Mouse (Mus musculus): ENCODE measurements around the gene Usp36. TPM values are rescaled to one million over a fixed set of nuclear protein-coding genes. Genes with fewer than 3 reads are reported as not detected.

Usp36 gene
- polyA plus RNA-seq, 1 experiment from 2014 or later, result 18.1 TPM

GRCm38 (mm10) chr11:118289037-118289511, 970 bp downstream of the Usp36 start:
- H3K4me3 ChIP-seq (ENCODE audit: low read length), result peak overlapping the region; percentile 72
- peak overlapping the region; percentile 81 for H3K9ac ChIP-seq (ENCODE audit: low read depth, low read length)
- no peaks in the 10 kb centered on the region for H3K9me3 ChIP-seq (ENCODE audit: control insufficient read depth, low read length)
- ATAC-seq (ENCODE audit: low FRiP score, low TSS enrichment), result no peak
- no peaks in the 10 kb centered on the region for H3K27me3 ChIP-seq (ENCODE audit: control insufficient read depth, insufficient read depth, low read length)
- H3K27ac ChIP-seq (ENCODE audit: low read depth, low read length), result no peak overlapping the region
- WGBS, result 1% methylated on average over 16 of the region's 16 CpGs
- H3K4me2 ChIP-seq (replicated peaks; ENCODE audit: low read depth, low read length), result peak overlapping the region; percentile 45
- peaks cover 8% of the 10 kb centered on the region for H3K4me1 ChIP-seq (ENCODE audit: control insufficient read depth, insufficient read depth, low read length)
- peaks cover 36% of the 10 kb centered on the region for H3K36me3 ChIP-seq (ENCODE audit: control insufficient read depth, insufficient read depth, low read length)

- H3K36me3 ChIP-seq (ENCODE audit: control insufficient read depth, insufficient read depth, low read length), result peaks cover 51% of the 10 kb centered on the region
Observed at GRCm38 (mm10) chr11:118287573-118287972, 2.5 kb downstream of the Usp36 start.

GRCm38 (mm10) chr11:118286434-118286833, 3.6 kb downstream of the Usp36 start:
- no peak for ATAC-seq (ENCODE audit: low FRiP score, low TSS enrichment)
- no peak overlapping the region for H3K4me3 ChIP-seq (ENCODE audit: low read length)
- no peak overlapping the region for H3K27ac ChIP-seq (ENCODE audit: low read depth, low read length)
- no peak overlapping the region for H3K9ac ChIP-seq (ENCODE audit: low read depth, low read length)
- H3K4me2 ChIP-seq (replicated peaks; ENCODE audit: low read depth, low read length), result no peak overlapping the region
- peaks cover 8% of the 10 kb centered on the region for H3K4me1 ChIP-seq (ENCODE audit: control insufficient read depth, insufficient read depth, low read length)
- WGBS, result 91% methylated on average over 9 of the region's 9 CpGs
- H3K9me3 ChIP-seq (ENCODE audit: control insufficient read depth, low read length), result no peaks in the 10 kb centered on the region
- H3K36me3 ChIP-seq (ENCODE audit: control insufficient read depth, insufficient read depth, low read length), result peaks cover 63% of the 10 kb centered on the region
- H3K27me3 ChIP-seq (ENCODE audit: control insufficient read depth, insufficient read depth, low read length), result no peaks in the 10 kb centered on the region

More at GRCm38 (mm10) chr11:118287573-118287972, 2.5 kb downstream of the Usp36 start:
- H3K27me3 ChIP-seq (ENCODE audit: control insufficient read depth, insufficient read depth, low read length), result no peaks in the 10 kb centered on the region
- no peak overlapping the region for H3K4me3 ChIP-seq (ENCODE audit: low read length)
- H3K4me1 ChIP-seq (ENCODE audit: control insufficient read depth, insufficient read depth, low read length), result peaks cover 8% of the 10 kb centered on the region
- H3K9me3 ChIP-seq (ENCODE audit: control insufficient read depth, low read length), result no peaks in the 10 kb centered on the region
- H3K27ac ChIP-seq (ENCODE audit: low read depth, low read length), result no peak overlapping the region
- H3K9ac ChIP-seq (ENCODE audit: low read depth, low read length), result no peak overlapping the region
- no peak overlapping the region for H3K4me2 ChIP-seq (replicated peaks; ENCODE audit: low read depth, low read length)
- WGBS, result 94% methylated on average over 9 of the region's 9 CpGs
- no peak for ATAC-seq (ENCODE audit: low FRiP score, low TSS enrichment)

- H3K36me3 ChIP-seq (ENCODE audit: control insufficient read depth, insufficient read depth, low read length), result peaks cover 68% of the 10 kb centered on the region
- no peak for ATAC-seq (ENCODE audit: low FRiP score, low TSS enrichment)
- H3K4me3 ChIP-seq (ENCODE audit: low read length), result no peak overlapping the region
- H3K4me1 ChIP-seq (ENCODE audit: control insufficient read depth, insufficient read depth, low read length), result peaks cover 8% of the 10 kb centered on the region
- 91% methylated on average over 13 of the region's 13 CpGs for WGBS
- H3K9me3 ChIP-seq (ENCODE audit: control insufficient read depth, low read length), result no peaks in the 10 kb centered on the region
- no peak overlapping the region for H3K27ac ChIP-seq (ENCODE audit: low read depth, low read length)
- no peak overlapping the region for H3K9ac ChIP-seq (ENCODE audit: low read depth, low read length)
- no peaks in the 10 kb centered on the region for H3K27me3 ChIP-seq (ENCODE audit: control insufficient read depth, insufficient read depth, low read length)
- no peak overlapping the region for H3K4me2 ChIP-seq (replicated peaks; ENCODE audit: low read depth, low read length)
Observed at GRCm38 (mm10) chr11:118285791-118286190, 4.3 kb downstream of the Usp36 start.

- H3K27ac ChIP-seq (ENCODE audit: low read depth, low read length), result no peak overlapping the region
- 97% methylated on average over 3 of the region's 3 CpGs for WGBS
- H3K4me2 ChIP-seq (replicated peaks; ENCODE audit: low read depth, low read length), result no peak overlapping the region
- no peaks in the 10 kb centered on the region for H3K27me3 ChIP-seq (ENCODE audit: control insufficient read depth, insufficient read depth, low read length)
- H3K4me1 ChIP-seq (ENCODE audit: control insufficient read depth, insufficient read depth, low read length), result no peaks in the 10 kb centered on the region
- no peaks in the 10 kb centered on the region for H3K9me3 ChIP-seq (ENCODE audit: control insufficient read depth, low read length)
- peaks cover 98% of the 10 kb centered on the region for H3K36me3 ChIP-seq (ENCODE audit: control insufficient read depth, insufficient read depth, low read length)
- no peak for ATAC-seq (ENCODE audit: low FRiP score, low TSS enrichment)
- H3K4me3 ChIP-seq (ENCODE audit: low read length), result no peak overlapping the region
- H3K9ac ChIP-seq (ENCODE audit: low read depth, low read length), result no peak overlapping the region
Observed at GRCm38 (mm10) chr11:118280218-118280617, 9.8 kb downstream of the Usp36 start.

GRCm38 (mm10) chr11:118276328-118276727, 13.7 kb downstream of the Usp36 start:
- no peak overlapping the region for H3K4me2 ChIP-seq (replicated peaks; ENCODE audit: low read depth, low read length)
- H3K4me3 ChIP-seq (ENCODE audit: low read length), result no peak overlapping the region
- 85% methylated on average over 7 of the region's 7 CpGs for WGBS
- H3K27me3 ChIP-seq (ENCODE audit: control insufficient read depth, insufficient read depth, low read length), result no peaks in the 10 kb centered on the region
- no peaks in the 10 kb centered on the region for H3K4me1 ChIP-seq (ENCODE audit: control insufficient read depth, insufficient read depth, low read length)
- H3K9ac ChIP-seq (ENCODE audit: low read depth, low read length), result no peak overlapping the region
- no peaks in the 10 kb centered on the region for H3K9me3 ChIP-seq (ENCODE audit: control insufficient read depth, low read length)
- peaks cover 98% of the 10 kb centered on the region for H3K36me3 ChIP-seq (ENCODE audit: control insufficient read depth, insufficient read depth, low read length)
- no peak overlapping the region for H3K27ac ChIP-seq (ENCODE audit: low read depth, low read length)
- ATAC-seq (ENCODE audit: low FRiP score, low TSS enrichment), result no peak

GRCm38 (mm10) chr11:118275092-118275491, 15.0 kb downstream of the Usp36 start:
- H3K4me1 ChIP-seq (ENCODE audit: control insufficient read depth, insufficient read depth, low read length), result no peaks in the 10 kb centered on the region
- H3K9me3 ChIP-seq (ENCODE audit: control insufficient read depth, low read length), result no peaks in the 10 kb centered on the region
- no peak overlapping the region for H3K27ac ChIP-seq (ENCODE audit: low read depth, low read length)
- 97% methylated on average over 9 of the region's 9 CpGs for WGBS
- no peak overlapping the region for H3K4me2 ChIP-seq (replicated peaks; ENCODE audit: low read depth, low read length)
- H3K36me3 ChIP-seq (ENCODE audit: control insufficient read depth, insufficient read depth, low read length), result peaks cover 96% of the 10 kb centered on the region
- no peak overlapping the region for H3K9ac ChIP-seq (ENCODE audit: low read depth, low read length)
- H3K4me3 ChIP-seq (ENCODE audit: low read length), result no peak overlapping the region
- ATAC-seq (ENCODE audit: low FRiP score, low TSS enrichment), result no peak
- no peaks in the 10 kb centered on the region for H3K27me3 ChIP-seq (ENCODE audit: control insufficient read depth, insufficient read depth, low read length)

GRCm38 (mm10) chr11:118269827-118270226, 20.2 kb downstream of the Usp36 start:
- ATAC-seq (ENCODE audit: low FRiP score, low TSS enrichment), result no peak
- H3K36me3 ChIP-seq (ENCODE audit: control insufficient read depth, insufficient read depth, low read length), result peaks cover 94% of the 10 kb centered on the region
- H3K4me2 ChIP-seq (replicated peaks; ENCODE audit: low read depth, low read length), result no peak overlapping the region
- no peaks in the 10 kb centered on the region for H3K9me3 ChIP-seq (ENCODE audit: control insufficient read depth, low read length)
- no peaks in the 10 kb centered on the region for H3K27me3 ChIP-seq (ENCODE audit: control insufficient read depth, insufficient read depth, low read length)
- WGBS, result 96% methylated on average over 3 of the region's 3 CpGs
- H3K27ac ChIP-seq (ENCODE audit: low read depth, low read length), result no peak overlapping the region
- no peak overlapping the region for H3K9ac ChIP-seq (ENCODE audit: low read depth, low read length)
- H3K4me1 ChIP-seq (ENCODE audit: control insufficient read depth, insufficient read depth, low read length), result no peaks in the 10 kb centered on the region
- H3K4me3 ChIP-seq (ENCODE audit: low read length), result no peak overlapping the region

- H3K4me3 ChIP-seq (ENCODE audit: low read length), result no peak overlapping the region
- H3K27ac ChIP-seq (ENCODE audit: low read depth, low read length), result no peak overlapping the region
- peaks cover 94% of the 10 kb centered on the region for H3K36me3 ChIP-seq (ENCODE audit: control insufficient read depth, insufficient read depth, low read length)
- no peaks in the 10 kb centered on the region for H3K4me1 ChIP-seq (ENCODE audit: control insufficient read depth, insufficient read depth, low read length)
- H3K9me3 ChIP-seq (ENCODE audit: control insufficient read depth, low read length), result no peaks in the 10 kb centered on the region
- 85% methylated on average over 7 of the region's 7 CpGs for WGBS
- no peaks in the 10 kb centered on the region for H3K27me3 ChIP-seq (ENCODE audit: control insufficient read depth, insufficient read depth, low read length)
- ATAC-seq (ENCODE audit: low FRiP score, low TSS enrichment), result no peak
- H3K9ac ChIP-seq (ENCODE audit: low read depth, low read length), result no peak overlapping the region
- no peak overlapping the region for H3K4me2 ChIP-seq (replicated peaks; ENCODE audit: low read depth, low read length)
Observed at GRCm38 (mm10) chr11:118266666-118267046, 23.4 kb downstream of the Usp36 start.

All from kidney, embryonic 14.5 days (tissue).